Mouse (Mus musculus): ENCODE results near the gene Btbd17.

Btbd17 gene

DNA sequence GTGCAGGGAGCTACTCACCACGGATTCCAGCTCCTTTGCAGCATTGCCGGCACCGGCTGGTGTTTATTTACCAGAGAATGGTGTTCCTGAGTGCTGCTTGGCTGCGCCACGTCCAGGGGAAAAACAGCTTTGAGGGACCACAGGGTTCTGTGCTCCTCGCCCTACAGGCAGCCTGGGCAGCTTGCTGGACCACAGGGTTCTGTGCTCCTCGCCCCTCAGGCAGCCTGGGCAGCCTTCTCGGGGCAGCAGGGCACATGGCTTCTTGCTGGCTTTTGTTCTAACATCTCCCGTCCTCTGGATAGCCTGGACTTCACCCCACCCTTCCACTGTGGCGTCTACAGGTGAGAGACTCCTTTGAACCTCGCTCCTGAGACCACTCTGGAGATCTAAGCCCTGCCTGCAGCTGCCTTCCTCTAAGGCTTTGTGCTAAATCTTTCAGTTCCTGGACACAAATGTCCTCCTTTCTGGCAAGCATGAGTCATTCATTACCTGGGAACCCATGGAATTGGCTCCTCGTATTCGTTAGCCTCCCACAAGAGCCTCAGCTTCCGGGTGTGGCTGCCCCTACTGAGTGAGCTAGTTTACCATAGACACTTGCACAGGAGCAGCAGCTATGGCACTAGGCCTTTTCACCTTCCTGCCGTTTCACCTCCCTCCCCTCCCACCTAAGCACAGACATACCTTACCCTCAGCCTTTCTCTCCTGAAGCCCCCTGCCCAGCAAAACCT lies 7.0 kb upstream of the Btbd17 start:
- no peak for DNase-seq

DNA sequence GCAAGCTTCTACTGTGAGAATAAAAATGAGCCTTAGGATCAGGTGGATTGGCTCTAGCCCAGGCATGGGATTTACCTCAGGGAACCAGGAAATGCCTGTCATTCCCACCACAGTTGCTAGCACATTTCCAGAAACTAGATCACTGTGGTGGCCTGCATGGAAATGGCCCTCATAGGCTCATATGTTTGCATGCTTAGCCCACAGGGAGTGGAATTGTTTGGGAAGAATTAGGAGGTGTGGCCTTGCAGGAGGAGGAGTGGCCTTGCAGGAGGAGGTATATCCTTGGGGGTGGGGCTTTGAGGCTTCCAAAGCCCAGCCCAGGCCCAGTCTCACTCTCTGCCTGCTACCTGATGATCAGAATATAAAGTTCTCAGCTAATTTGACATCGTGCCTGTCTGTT lies 6.2 kb upstream of the Btbd17 start:
- no peak for DNase-seq

DNA sequence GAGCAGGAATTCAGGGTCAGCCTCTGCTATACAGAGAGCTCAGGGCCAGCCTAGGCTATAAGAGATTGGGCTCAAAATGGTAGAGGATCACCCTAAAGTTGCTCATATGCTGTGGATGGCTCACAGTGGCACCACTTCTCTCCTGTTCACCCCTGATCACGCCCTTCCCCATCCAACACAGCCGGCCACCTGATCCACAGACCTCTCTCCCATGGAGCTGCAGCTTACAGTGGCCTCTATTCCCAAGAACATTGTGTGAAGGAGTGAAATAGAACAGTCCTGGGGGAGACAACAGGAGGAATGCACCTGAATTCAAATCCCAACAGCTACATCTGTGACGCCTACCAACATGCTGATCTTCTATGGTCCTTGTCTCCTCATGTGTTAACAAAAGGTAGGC lies 2.9 kb upstream of the Btbd17 start, which contains the start of gene Gpr142:
TSS of gene Gpr142 (plus strand) at position 301 of the 400 bp plus-strand sequence.
- no peak for DNase-seq

DNA sequence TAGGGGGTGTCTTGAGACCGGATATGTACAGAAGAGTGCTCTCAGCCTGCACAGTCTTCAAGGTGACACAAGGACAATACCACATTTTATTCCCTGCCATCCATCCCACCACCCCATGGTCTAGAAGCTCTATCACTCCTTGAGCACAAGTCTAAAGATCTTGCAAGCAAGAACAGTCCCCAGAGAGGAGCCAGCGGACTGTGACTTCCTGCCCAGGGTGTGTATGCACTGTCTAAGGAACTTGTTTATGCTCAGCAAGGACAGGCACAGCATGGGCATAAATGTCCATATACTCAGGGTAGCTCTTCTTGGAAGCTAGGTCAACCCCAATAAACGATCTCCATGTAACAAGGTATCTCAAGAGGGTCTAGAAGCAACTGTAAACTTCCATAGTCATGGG lies 2.2 kb upstream of the Btbd17 start:
- no peak for DNase-seq

DNA sequence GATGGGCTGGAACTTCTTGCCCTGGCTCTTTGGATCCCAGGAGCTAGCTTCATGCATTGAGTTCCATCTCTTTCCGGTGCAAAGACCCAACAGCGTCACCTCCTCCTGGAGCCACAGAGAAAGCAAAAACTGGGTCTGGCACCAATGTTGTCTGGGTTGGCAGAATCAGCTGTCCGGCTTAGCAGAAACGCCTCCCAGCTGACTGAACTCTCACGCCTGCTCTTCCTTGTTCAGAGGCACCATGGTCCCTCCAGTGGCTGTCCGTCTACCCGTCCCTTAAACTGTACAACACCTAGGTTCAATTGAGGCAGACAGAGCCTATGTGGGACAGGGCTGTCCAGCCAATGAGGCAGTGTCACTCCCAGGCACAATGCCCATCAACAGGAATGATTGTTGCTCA lies 1.4 kb upstream of the Btbd17 start:
- DNase-seq, result no peak

DNA sequence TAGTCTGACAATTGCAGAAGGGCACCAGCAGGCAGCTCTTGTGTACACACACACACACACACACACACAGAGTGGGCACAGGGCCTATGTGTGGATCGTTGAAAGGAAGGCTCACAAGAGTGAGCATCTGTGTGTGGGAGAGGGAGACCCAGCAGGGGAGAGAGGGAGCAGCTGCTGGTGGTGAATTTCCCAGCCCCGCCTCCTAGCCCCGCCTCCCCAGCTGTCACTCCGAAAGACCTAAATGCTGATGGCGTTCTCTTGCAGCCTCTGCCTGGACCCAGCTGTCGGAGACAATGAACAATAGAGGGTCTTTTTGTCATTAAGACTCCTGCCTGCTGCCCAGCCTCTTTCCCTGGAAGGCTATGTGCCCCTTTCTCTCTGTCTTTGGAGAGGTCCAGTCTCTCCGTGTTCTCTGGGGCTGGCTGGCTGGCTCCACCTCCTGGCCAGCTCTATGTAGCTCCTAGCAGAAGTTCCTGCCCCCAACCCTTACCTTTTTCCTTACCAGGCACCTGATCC lies 456 bp downstream of the Btbd17 start:
- DNase-seq, result peak; percentile 33 to 67

DNA sequence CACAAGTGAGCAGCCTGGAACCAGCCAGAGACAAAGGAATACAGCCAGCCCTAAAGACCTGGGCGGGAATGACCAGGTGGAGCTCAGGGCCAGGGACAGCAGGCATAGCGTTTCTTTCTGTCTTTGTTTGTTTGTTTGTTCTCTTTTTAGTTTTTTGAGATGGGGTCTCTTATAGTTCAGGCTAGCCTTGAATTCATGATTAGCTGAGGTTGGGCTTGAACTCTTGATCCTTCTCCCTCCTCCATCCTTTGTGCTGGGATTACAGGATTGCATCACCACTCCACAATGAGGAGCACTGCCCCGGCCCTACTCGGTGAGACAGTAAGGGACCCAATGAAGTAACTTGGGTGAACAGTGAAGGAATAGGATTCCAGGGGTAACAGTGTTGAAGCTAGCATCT lies 1.1 kb downstream of the Btbd17 start:
- DNase-seq, result no peak

DNA sequence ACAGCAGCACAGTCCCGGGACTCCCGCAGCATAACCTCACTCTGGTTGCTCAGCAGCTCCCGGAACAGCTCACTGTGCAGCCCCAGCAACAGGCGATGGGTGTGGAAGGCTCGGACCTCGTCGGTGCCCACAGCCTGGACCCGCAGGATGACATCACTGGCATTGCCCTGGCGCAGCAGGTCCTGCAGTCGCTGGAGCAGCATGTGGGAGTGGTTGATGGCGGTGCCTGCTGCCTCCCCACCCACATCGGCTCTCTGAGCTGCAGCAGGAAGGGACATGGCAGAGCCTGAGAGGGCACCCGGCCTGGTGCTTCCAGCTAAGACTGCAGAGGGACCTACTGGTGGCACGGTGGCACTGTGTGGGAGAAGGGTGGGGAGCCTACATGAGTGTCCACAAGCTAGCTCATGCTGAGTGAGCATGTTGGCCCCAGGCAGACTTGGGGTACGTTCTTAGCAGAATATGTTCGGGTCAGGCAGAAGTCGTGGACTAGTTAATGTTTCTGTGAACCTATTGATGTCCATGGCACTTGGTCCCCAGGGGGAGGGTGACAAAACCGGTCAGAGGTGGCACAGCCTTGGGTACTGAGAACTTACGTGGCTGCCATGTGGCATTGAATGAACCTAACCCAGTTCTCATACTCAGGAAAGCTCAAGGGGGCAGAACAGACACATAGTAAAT lies 1.7 kb downstream of the Btbd17 start:
- no peak for DNase-seq

DNA sequence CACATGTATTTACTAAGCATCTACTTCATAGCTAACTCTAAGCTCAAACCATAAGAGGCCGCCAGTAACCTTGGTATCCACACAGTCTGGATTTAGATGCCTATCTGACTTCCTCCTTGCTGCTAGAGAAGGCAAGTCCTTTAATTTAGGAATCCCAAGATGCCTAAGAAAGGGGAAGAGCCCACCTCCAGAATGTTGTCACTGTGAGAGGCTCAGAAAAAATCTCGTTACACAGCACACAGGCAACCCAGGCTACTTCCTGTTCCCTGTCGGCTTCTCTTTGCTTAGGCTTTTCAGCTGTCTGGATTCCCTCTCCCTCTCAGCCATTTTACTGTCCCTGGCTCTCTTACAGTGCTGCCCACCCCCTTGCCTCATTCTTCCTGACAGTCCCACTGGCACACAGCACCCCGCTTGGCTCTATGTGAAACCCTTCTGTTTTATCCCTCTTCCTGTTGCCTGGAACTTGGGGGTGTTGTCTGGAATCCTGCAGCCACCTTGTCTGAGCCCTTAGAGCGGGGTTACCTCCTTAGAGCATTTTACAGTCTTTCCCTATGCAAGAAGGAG lies 2.7 kb downstream of the Btbd17 start:
- no peak for DNase-seq

DNA sequence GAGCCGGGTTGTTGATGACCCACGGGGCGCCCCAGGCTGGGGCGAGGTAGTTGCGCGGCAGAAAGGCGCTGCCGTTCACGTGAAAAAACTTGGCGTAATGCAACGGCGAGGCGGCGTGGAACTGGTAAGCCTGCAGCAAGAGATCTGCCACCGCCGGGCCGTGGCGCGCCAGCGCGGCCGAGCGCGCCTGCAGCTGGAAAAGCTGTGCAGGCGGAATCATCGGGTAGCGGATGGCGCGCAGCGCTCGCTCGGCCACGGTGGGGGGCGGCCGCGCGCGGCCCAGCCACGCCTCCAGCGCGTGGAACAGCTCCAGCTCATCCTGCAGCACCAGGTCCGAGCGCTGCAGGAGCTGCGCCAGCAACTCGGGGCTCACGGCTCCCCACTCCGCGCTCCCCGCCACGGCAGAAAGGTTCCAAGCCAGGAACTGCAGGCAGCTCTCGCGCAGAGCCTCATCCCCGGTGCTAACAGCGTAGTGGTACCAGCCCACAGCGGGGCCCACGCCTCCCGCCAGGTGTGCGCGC lies 3.8 kb downstream of the Btbd17 start:
- DNase-seq, result peak in 1 of 2 experiments; percentile 12

DNA sequence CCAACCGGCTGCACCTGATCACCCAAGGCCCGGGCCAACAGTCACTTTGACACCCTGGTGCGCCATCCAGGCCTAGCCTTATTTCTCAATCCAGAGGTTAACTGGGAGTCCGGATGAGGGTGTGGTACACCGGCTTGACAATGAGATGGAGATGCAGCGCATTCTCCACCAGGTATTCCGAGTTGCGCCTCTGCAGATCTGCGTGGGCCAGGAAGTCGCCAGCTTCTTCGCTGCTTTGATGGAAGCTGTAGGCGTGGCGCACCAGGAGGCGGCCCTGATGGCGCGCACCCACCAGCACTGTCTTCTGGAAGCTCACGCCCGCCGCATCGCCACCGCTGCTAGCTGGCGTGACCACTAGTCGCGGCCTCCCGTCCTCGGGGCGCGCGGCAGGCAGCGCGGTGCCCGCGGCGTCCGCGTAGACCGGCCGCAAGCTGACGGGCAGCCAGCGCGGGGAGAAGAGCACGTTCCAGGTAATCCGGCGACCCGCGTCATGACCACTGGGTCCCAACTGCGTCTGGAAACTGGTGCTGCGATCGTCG lies 4.3 kb downstream of the Btbd17 start:
- no peak for DNase-seq

DNA sequence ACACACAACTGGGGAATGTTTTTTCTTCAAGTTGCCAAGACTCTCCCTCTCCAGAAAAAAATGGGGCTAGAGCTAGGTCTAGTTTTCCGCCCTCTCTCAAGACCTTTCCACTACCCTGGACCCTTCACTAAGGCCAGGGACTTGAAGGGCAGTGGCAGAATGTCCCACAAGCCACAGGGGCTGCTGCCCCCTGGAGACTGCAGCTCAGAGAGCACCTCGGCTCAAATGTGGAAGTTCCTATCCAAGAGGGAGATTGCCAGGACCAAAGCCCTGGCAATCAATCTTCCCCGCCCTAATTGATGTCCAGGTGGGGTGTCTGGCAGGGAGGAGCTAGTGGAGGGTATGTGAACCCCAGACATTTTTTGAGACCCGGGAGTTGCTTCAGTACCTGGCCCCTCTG lies 4.9 kb downstream of the Btbd17 start:
- no peak for DNase-seq

DNA sequence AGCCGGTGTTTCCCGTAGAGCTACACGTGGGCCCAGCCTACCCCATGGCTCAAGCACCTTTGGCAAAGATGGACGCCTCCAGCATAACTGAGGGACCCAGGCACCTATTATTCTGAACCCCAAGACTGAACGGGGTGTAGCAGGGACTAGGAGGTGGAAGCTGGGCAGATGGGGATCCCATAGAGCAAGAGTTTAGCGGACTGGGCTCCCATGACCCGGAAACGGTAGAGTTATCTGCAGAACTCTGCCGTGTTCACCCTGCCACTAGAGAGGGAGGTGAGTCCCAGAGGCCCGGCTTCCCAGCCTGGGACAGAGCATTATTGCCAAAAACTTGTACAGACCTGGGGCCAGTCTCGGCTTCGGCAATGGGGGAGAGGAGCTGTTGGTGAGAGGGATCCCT lies 5.6 kb downstream of the Btbd17 start:
- DNase-seq, result no peak

DNA sequence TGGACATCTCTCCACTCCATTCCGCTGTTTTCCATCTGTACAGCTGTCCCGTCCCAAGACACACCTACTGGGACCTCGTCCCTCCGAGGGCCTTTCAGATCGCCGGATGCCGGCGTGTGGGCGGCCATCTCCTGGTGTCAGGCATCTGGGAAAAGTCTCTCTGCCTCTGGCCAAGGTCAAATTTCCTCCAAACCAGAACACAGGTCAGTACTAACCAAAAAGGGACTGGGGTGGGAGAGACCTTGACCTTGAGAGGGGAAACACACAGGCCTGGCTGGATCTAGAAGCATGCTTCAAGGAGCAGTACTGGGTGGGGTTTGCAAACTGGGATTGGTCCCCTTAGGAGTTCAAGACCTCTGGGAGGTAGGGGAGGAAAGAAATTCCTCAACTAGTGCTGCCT lies 6.0 kb downstream of the Btbd17 start:
- no peak for DNase-seq

DNA sequence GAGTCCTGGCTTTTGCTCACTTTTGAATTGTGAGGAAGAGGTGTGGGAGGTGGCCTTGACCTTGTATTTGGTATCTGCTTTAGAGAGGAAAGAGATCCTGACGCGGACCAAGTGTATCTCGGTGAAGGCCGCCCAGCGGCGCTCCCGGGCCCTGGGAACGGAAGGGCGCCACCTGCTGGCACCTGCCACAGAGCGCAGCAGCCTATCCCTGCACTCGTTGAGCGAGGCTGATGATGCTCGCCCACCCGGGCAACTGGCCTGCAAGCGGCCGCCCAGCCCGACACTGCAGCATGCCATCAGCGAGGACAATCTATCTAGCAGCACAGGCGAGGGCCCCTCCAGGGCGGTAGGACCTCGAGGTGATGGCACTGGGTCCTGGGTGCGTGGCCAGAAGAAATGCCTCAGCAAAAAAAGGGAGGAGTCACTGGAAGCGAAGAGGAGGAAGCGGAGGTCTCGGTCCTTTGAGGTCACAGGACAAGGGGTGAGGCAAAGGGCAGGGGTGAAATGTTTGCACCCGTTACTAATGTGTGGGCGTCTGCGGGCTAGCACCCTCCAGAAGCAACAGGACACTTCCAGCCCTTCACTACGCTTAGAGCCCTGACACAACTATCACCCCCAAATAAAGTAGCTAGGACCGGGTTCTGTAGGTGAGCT lies 6.6 kb downstream of the Btbd17 start:
- DNase-seq, result peak; percentile 66 to 91

DNA sequence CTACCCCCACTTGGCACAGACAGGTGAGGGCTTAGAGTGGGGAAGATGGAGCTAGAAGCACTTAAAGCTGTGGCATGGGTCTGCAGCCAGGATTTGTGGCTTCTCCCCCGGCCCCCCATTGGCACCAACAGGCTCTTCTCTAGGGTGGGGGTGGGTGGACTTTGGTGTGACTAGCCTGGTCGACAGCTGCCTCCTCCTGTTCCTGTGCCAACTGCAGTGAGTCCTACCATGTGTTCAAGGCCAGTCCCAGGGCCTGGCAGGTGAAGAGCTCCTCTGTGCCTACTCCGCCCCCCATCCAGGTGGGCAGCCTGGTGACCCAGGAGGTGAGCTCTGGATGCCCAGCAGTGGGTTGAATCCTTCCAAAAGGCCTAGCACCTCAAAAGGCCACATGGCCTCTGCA lies 8.1 kb downstream of the Btbd17 start:
- no peak for DNase-seq

DNA sequence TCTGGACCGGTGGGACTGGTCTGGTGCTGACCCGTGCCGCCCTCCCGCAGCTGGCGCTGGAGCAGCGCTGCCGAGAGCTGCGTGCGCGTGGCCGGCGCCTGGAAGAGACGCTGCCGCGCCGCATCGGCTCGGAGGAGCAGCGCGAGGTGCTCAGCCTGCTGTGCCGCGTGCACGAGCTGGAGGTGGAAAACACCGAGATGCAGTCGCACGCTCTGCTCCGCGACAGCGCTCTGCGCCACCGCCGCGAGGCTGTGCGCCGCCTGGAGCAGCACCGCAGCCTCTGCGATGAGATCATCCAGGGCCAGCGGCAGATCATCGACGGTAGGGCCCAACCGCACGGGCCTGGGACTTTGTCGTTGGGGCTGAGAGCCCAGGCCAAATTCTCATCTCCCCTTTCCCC lies 9.4 kb downstream of the Btbd17 start:
- DNase-seq, result no peak

DNA sequence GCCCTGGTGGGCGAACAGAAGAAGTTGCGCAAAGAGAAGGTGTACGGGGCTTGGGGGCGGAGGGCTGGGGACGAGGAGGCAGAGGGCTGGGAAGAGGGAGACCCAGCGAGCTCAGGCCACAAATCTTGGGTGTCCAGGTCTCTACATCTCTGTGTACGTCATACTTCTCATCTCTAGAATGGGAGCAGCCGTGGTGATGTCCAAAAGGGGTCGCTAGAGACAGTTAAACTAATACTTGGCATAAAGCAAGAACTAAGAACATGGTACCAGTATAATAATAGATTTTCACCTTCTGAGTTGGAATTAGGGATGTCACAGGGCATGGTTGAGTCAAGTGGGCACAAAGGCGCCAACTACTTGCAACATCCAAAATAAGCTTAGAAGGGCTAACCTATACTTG lies 9.9 kb downstream of the Btbd17 start:
- no peak for DNase-seq

DNA sequence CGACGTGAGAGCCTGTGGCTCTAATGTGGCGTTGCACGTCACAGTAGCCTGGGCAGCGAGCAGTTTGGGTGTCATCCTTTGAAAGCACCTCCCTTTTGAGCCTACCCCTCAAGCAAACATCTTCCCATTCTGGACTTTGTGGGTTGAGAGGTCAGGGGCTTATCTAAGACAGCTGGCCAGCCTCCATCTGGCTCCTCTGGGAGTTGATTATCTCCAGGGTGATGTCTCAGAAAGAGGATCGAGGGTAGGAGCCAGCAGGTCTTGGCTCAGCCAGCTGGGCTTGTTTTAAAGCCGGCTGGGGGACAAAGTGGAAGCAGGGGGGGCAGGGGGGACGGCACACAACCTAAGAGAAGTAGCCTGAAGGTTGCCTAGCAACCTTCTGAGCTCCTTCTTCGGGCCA lies 15.7 kb downstream of the Btbd17 start:
- peak; percentile 29 to 50 for DNase-seq

DNA sequence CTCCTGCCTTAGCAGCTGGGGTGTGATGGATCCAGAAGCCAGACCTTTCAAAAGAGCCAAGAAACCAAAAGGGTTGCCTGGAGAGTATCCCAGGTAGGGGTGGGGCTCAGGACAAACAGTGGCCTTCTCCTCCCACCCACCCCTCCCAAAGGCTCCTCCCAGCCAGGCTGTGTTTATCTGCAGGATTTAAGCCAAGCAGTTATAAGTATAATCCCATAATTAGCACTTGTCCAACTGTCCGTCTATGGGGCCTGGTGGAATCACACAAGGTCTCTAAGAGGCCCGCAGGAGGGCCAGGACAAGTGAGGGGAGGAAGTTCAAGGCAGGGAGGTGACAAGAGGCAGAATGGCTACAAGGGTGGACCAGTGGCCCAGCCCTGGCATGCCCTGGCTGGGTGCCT lies 23.8 kb downstream of the Btbd17 start:
- no peak for DNase-seq

DNA sequence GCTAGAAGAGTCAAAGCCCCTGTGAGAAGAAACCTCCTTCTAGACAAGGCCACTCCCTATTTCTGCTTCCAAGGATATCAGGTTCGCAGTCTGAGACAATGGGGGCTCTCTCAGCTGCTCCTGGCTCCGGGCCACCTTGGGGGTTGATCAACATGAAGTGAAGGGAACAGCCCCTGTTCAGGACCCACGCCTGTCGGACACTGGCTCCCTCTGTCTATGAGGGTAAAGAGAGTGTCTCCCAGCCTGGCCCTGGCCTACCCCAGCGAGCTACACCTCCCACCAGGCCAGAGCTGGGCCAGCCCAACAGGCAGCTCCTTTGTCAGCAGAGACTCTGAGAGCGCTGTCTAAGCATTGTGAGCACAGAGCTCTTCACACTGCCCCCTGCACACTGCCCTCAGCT lies 25.8 kb downstream of the Btbd17 start:
- no peak for DNase-seq

DNA sequence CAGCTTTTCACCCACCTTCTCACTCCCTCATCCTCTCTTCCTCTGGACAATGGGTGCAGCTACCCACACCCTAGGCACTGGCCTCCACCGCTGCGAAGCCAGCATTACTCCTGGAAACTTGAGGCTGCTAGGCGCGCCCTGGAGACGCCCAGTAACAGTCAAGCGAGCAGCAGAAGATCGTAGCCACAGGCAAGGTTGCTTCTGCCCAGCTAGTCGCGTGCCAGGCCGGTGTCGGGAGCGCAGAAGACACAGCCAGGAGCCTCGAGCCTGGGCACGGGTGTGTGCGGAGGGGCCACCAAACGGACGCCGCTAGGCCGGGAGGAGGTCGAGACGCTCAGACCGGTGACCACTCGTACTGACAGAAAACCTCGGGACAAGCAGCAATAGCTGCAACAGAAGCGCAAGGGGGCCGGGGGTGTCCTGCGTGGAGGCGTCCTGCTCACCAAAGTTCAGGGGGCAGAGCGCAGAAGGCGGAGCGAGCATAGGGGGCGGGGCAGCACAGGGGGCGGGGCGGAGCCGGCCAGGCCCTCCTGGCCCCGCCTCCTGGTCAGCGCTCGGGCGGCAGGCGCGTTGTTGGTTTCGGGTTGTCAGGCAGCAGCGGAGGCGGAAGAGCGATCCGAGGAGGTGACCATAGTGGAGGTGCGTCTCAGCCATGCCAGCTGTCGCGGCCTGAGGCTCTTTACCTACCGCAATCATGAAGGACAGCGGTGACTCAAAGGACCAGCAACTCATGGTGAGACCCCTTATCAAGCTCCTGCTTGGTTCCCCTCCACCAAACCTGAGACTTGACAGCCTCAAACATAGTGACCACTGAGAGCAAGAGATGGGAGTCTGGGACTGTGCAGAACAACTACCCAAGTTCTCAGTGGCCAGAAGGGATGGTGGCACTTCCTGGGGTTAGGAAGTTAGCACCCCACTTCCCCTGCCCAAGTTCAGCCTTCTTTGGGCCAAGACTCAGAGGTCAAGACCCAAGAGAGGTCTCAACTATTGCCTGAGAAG lies 30.6 kb downstream of the Btbd17 start, which contains the start of gene Kif19a:
TSS of gene Kif19a (plus strand) at position 569 of the 999 bp plus-strand sequence.
- DNase-seq, result peak; percentile 43 to 82

All from kidney, postnatal 36 days (tissue).